In the genomic region with DNA sequence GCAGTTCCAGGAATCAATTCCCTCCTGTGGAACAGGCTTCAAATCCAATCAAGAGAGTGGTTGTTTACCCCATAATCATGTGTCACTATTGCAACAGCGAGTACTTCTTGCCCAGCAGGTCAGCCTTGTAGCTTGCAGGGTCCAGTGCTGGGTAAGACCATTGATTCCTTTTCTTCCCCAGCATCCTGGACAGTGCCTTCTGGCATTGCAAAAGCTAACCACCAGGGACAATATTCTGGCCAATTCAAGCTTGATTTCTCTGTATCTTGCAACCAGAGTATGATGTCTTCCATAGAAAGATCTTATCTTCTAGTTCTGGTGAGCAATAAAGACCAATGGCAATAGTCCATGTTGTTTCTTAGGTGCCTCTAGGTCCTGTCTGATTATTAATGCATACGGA, we compare ENCODE assay signal across 20 mouse cellular contexts.
DNase-seq lines count a peak whose midpoint lies in the region; ATAC-seq lines count a peak whose summit lies in the region.
"Had no signal": no experiment of that assay in that cellular context is flagged by ENCODE, and none has a peak within 500 bp of the region (broad histone marks: within the 10 kb centered on the region; RNA-seq: fewer than 3 reads in every experiment).

No protein-coding gene starts in this region.

- no peaks in the 10 kb centered on the region for H3K36me3 ChIP-seq in forebrain, embryonic 11.5 days (ENCODE audit: control insufficient read depth, insufficient read depth, low read length)
- H3K36me3 ChIP-seq in forebrain, embryonic 10.5 days (replicated peaks), result no peaks in the 10 kb centered on the region
- H3K36me3 ChIP-seq: embryonic facial prominence, embryonic 10.5 days; embryonic facial prominence, embryonic 12.5 days; forebrain, embryonic 15.5 days had no signal

- H3K4me2 ChIP-seq in forebrain, embryonic 11.5 days (ENCODE audit: low read depth, low read length, severe bottlenecking), result no peak overlapping the region
- H3K4me2 ChIP-seq: embryonic facial prominence, embryonic 12.5 days; forebrain, embryonic 13.5 days; forebrain, embryonic 15.5 days had no signal

- no peak overlapping the region for H3K4me3 ChIP-seq in forebrain, embryonic 11.5 days (ENCODE audit: low read depth, low read length)
- H3K4me3 ChIP-seq in forebrain, embryonic 10.5 days, result no peak overlapping the region
- H3K4me3 ChIP-seq: embryonic facial prominence, embryonic 10.5 days; embryonic facial prominence, embryonic 12.5 days; forebrain, embryonic 13.5 days; forebrain, embryonic 15.5 days had no signal

- no peaks in the 10 kb centered on the region for H3K9me3 ChIP-seq in forebrain, embryonic 11.5 days (ENCODE audit: control insufficient read depth, low read length)
- no peaks in the 10 kb centered on the region for H3K9me3 ChIP-seq in forebrain, embryonic 10.5 days
- H3K9me3 ChIP-seq: embryonic facial prominence, embryonic 10.5 days; embryonic facial prominence, embryonic 12.5 days; forebrain, embryonic 13.5 days; forebrain, embryonic 15.5 days had no signal

- 94% methylated on average over 2 of the region's 2 CpGs for WGBS in forebrain, embryonic 11.5 days
- 95% methylated on average over 2 of the region's 2 CpGs for WGBS in forebrain, embryonic 10.5 days

- no peaks in the 10 kb centered on the region for H3K4me1 ChIP-seq in forebrain, embryonic 11.5 days (replicated peaks; ENCODE audit: control insufficient read depth, insufficient read depth, low read length)
- H3K4me1 ChIP-seq in forebrain, embryonic 10.5 days, result no peaks in the 10 kb centered on the region
- H3K4me1 ChIP-seq: embryonic facial prominence, embryonic 10.5 days; embryonic facial prominence, embryonic 12.5 days; forebrain, embryonic 13.5 days; forebrain, embryonic 15.5 days had no signal

- H3K27ac ChIP-seq in forebrain, embryonic 11.5 days (ENCODE audit: low read depth, low read length), result no peak overlapping the region
- H3K27ac ChIP-seq in forebrain, embryonic 10.5 days, result no peak overlapping the region
- H3K27ac ChIP-seq: embryonic facial prominence, embryonic 10.5 days; embryonic facial prominence, embryonic 12.5 days; forebrain, embryonic 13.5 days; forebrain, embryonic 15.5 days had no signal

- H3K9ac ChIP-seq in forebrain, embryonic 11.5 days (ENCODE audit: low read length), result no peak overlapping the region
- H3K9ac ChIP-seq: embryonic facial prominence, embryonic 12.5 days; forebrain, embryonic 13.5 days; forebrain, embryonic 15.5 days; forebrain, postnatal 0 days had no signal

- ATAC-seq in forebrain, embryonic 11.5 days (replicated peaks; ENCODE audit: low FRiP score), result no peak
- ATAC-seq: activated CD4-positive, CD25-positive, alpha-beta regulatory T cell, adult 4 months; forebrain, embryonic 13.5 days; forebrain, embryonic 15.5 days; forebrain, postnatal 0 days; Patski had no signal

- no peaks in the 10 kb centered on the region for H3K27me3 ChIP-seq in forebrain, embryonic 11.5 days (ENCODE audit: control insufficient read depth, insufficient read depth, low read length)
- no peaks in the 10 kb centered on the region for H3K27me3 ChIP-seq in forebrain, embryonic 10.5 days (ENCODE audit: poor library complexity, severe bottlenecking)
- H3K27me3 ChIP-seq: embryonic facial prominence, embryonic 12.5 days; forebrain, embryonic 13.5 days; forebrain, embryonic 15.5 days had no signal

- peak; percentile 24 for DNase-seq in forebrain, embryonic 11.5 days (ENCODE audit: low spot score)
- DNase-seq in forebrain, embryonic 10.5 days (ENCODE audit: extremely low spot score, low spot score), result no peak
- peak; percentile 52 for DNase-seq in 3T3-L1 (ENCODE audit: low read depth, low spot score)
- peak; percentile 39 for DNase-seq in adipocyte (ENCODE audit: low spot score)
- no peak for DNase-seq in testis, postnatal 10 days (ENCODE audit: low spot score)
- DNase-seq: adrenal gland, adult 2 months; adrenal gland, postnatal 10 days; adrenal gland, postnatal 25 days; cerebellum, adult 11 months; cerebellum, adult 18-20 months; cerebellum, adult 8-10 months; cerebellum, adult 9-11 months; cerebellum, postnatal 14 days; forebrain, postnatal 0 days had no signal

Comparison
In these comparisons a context has a peak if more than half of its experiments do, and no peak if none do; other contexts are left out.
1. DNase-seq: peak in forebrain, embryonic 11.5 days (single experiment), 3T3-L1 (single experiment) and adipocyte (single experiment); none in forebrain, embryonic 10.5 days (single experiment) and testis, postnatal 10 days (single experiment).